Mouse (Mus musculus) stomach, postnatal 0 days (tissue): ENCODE results near the gene Fam53b. TPM values are rescaled to one million over a fixed set of nuclear protein-coding genes. Genes with fewer than 3 reads are reported as not detected.

ENCODE experiments used
- ATAC-seq: fragments of 200-750 bp; cut with Nextera tagmentation; 2 replicates; pipeline ENCODE4 v1.8.0; 2017; ENCODE audit not compliant: low FRiP score, low TSS enrichment
- DNase-seq: peaks from one replicate; pipeline ENCODE4 v3.0.0-alpha.2; 2016; ENCODE audit warnings: low spot score
- H3K27ac ChIP-seq: fragments of 300-500 bp; sonication (generic); replicated peaks from 2 replicates; pipeline ENCODE4 v1.5.1; 2014; ENCODE audit warnings: mild to moderate bottlenecking, control low read depth
- H3K27me3 ChIP-seq: fragments of 300-500 bp; sonication (generic); 2 replicates; pipeline ENCODE4 v1.6.1; 2014; ENCODE audit warnings: low read length; ENCODE audit not compliant: control insufficient read depth, insufficient read depth
- H3K36me3 ChIP-seq: fragments of 300-500 bp; sonication (generic); 2 replicates; pipeline ENCODE4 v1.6.1; 2014; ENCODE audit warnings: low read length, mixed read lengths; ENCODE audit not compliant: control insufficient read depth, insufficient read depth
- H3K4me1 ChIP-seq: fragments of 300-500 bp; sonication (generic); replicated peaks from 2 replicates; pipeline ENCODE4 v1.6.1; 2014; ENCODE audit warnings: antibody characterized with exemption; ENCODE audit not compliant: control insufficient read depth, insufficient read depth
- H3K4me2 ChIP-seq: fragments of 300-500 bp; sonication (generic); replicated peaks from 2 replicates; pipeline ENCODE4 v1.6.1; 2014; ENCODE audit warnings: low read depth, mild to moderate bottlenecking, control low read depth, moderate library complexity
- H3K4me3 ChIP-seq: fragments of 300-500 bp; sonication (generic); 2 replicates; pipeline ENCODE4 v1.5.1; 2014; ENCODE audit warnings: low read depth, low read length, control low read depth
- H3K9ac ChIP-seq: fragments of 300-500 bp; sonication (generic); 2 replicates; pipeline ENCODE4 v1.6.1; 2014; ENCODE audit warnings: mild to moderate bottlenecking, low read length, control low read depth, mixed read lengths
- H3K9me3 ChIP-seq: fragments of 300-500 bp; sonication (generic); 2 replicates; pipeline ENCODE4 v1.6.1; 2016; ENCODE audit warnings: low read length; ENCODE audit not compliant: control insufficient read depth
- CTCF ChIP-seq: IDR thresholded peaks from 2 replicates; pipeline ENCODE4 v1.5.1; 2016; ENCODE audit warnings: antibody characterized with exemption, low read depth, mild to moderate bottlenecking, moderate library complexity
- EP300 ChIP-seq: optimal IDR thresholded peaks from 2 replicates; pipeline ENCODE3; 2016; ENCODE audit warnings: antibody characterized with exemption
- WGBS: fragments of 180-500 bp; shearing (Covaris S2); extraction: QIAGEN DNeasy Blood & Tissue Kit; methylation state at CpG from one replicate; pipeline ENCODE4 v1.1.7; 2014; 5-methylcytosine and 5-hydroxymethylcytosine counted together
- polyA plus RNA-seq: library from polyadenylated mRNA; unstranded; fragments of >200 nt; fragmentation: Nextera tagmentation; extraction: Ambion mirVana; gene quantifications from 2 replicates; pipeline ENCODE4 v1.2.1, GENCODE M21; 2015

The Fam53b gene
- polyA plus RNA-seq, 1 experiment from 2014 or later = 8.5 TPM

DNA sequence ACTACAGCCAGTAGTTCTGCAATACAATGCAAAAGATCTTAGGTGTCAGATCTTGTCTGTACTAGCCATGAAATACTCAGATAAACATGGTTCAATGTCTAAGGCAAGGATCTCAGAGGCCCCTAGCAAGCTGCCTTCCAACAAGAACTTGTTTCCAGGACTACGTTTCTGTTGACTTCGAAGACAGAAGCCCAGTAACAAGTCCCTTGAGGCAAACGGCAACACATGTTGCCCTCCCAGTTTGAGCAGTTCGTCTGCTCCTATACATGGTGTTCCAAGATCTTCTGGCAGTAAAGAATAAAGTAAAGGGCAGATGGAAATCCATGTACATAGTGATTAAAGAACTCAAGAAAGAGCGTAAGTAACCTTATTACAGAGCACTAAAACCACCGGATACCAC lies 39.7 kb upstream of the Fam53b start:
- 0 out of 2 replicates have a peak, but pooled peaks cover 4% of the 10 kb centered on the region for H3K36me3 ChIP-seq
- H3K4me1 ChIP-seq = no peaks in the 10 kb centered on the region; the same call in 1 of the 2 replicates
- ATAC-seq (no peak), DNase-seq (no peak)
- 71% methylated on average over 6 of the region's 6 CpGs for WGBS
- no peaks in the 10 kb centered on the region for H3K9me3 ChIP-seq
- no peak overlapping the region for H3K27ac ChIP-seq
- no peak overlapping the region; the same call in 1 of the 2 replicates for H3K9ac ChIP-seq
- H3K27me3 ChIP-seq = no peaks in the 10 kb centered on the region
- TF ChIP-seq CTCF (no peak), EP300 (no peak)
- no peak overlapping the region for H3K4me3 ChIP-seq
- H3K4me2 ChIP-seq = no peak overlapping the region

DNA sequence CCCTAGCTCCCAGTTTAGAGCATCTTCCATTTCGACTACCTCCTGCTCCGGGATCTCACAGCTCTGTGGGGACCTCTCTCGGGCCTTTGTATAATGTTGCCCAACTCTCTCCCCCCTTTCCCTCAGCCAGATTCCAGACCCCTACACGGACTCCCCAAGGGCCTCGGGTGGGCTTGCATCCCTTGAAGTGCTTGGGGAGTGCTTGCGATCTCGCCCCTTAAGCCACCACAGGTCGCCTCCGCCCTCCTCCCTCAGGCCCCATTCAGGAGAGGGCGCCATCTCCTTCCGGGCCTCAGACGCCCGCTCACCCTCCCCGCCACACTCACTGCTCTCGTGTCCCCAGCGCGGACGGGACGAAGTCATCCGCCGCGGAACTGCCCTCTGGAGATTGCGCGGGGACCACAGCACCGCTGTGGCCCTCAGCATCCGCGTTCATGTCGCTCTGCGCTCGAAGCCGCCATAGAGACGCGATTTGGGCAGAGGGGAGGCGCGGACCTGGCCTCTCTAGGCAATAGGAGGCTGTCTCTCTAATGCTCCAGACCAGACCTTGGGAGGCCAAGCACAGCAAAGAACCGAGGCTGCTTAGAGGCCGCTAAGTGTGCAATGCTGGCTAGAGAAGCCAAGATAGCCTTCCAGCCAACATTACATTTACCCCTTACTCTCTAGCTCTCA lies 38.6 kb upstream of the Fam53b start, which contains the start of gene Eef1akmt2:
TSS of gene Eef1akmt2 (minus strand) at position 501 of the 672 bp plus-strand sequence.
- TF ChIP-seq CTCF (peak; percentile 58), EP300 (no peak)
- Histone ChIP-seq H3K27ac (peak within 1 kb of the TSS; percentile 97), H3K4me3 (peak within 1 kb of the TSS; percentile 84), H3K4me1 (no peaks in the 10 kb centered on the region; the same call in 1 of the 2 replicates), H3K9ac (peak within 1 kb of the TSS; percentile 95), H3K27me3 (no peaks in the 10 kb centered on the region), H3K9me3 (no peaks in the 10 kb centered on the region), H3K36me3 (0 out of 2 replicates have a peak, but pooled peaks cover 4% of the 10 kb centered on the region), H3K4me2 (peak within 1 kb of the TSS; percentile 53)
- ATAC-seq = peak; percentile 95
- peak; percentile 88 for DNase-seq
- under 1% methylated on average over 37 of the region's 37 CpGs for WGBS

- ATAC-seq (no peak), DNase-seq (no peak)
- H3K4me3 ChIP-seq = no peak overlapping the region
- H3K4me2 ChIP-seq = no peak overlapping the region
- TF ChIP-seq CTCF (no peak), EP300 (no peak)
- H3K4me1 ChIP-seq = no peaks in the 10 kb centered on the region
- WGBS = 94% methylated on average over 3 of the region's 3 CpGs
- no peaks in the 10 kb centered on the region for H3K27me3 ChIP-seq
- H3K36me3 ChIP-seq = no peaks in the 10 kb centered on the region; the same call in 1 of the 2 replicates
- H3K27ac ChIP-seq = no peak overlapping the region
- no peak overlapping the region for H3K9ac ChIP-seq
- no peaks in the 10 kb centered on the region for H3K9me3 ChIP-seq
Measured at GRCm38 (mm10) chr7:132843152-132843551, 29.5 kb upstream of the Fam53b start.

DNA sequence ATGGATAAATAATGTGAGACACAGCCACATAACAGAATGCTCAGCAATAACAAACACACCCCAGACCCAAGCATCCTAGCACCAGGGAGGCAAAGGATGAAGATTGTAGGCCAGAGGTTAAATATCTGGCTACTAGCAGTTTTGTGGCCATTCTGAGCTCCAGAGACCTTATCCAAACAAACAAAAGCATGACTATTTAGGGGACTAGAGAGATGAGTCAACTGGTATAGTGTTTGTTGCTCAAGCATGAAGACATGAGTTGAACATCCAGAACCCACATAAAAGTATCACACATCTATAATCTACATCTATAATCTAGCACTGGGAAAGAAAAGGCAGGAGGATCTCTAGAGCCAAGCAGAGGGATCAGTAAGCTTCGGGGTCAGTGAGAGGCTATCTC lies 28.8 kb upstream of the Fam53b start:
- ATAC-seq (no peak), DNase-seq (no peak)
- TF ChIP-seq EP300 (no peak), CTCF (no peak)
- Histone ChIP-seq H3K4me2 (no peak overlapping the region), H3K4me1 (no peaks in the 10 kb centered on the region), H3K9ac (no peak overlapping the region), H3K27ac (no peak overlapping the region), H3K36me3 (no peaks in the 10 kb centered on the region; the same call in 1 of the 2 replicates), H3K9me3 (no peaks in the 10 kb centered on the region), H3K4me3 (no peak overlapping the region), H3K27me3 (no peaks in the 10 kb centered on the region)
- WGBS = 93% methylated on average over 1 of the region's 1 CpGs

GRCm38 (mm10) chr7:132841287-132841686 lies 27.6 kb upstream of the Fam53b start:
- no peaks in the 10 kb centered on the region; the same call in 1 of the 2 replicates for H3K36me3 ChIP-seq
- 85% methylated on average over 5 of the region's 5 CpGs for WGBS
- H3K27ac ChIP-seq = no peak overlapping the region
- H3K4me1 ChIP-seq = no peaks in the 10 kb centered on the region
- H3K9me3 ChIP-seq = no peaks in the 10 kb centered on the region
- no peak overlapping the region for H3K9ac ChIP-seq
- ATAC-seq (no peak), DNase-seq (no peak)
- H3K4me3 ChIP-seq = no peak overlapping the region
- no peaks in the 10 kb centered on the region for H3K27me3 ChIP-seq
- H3K4me2 ChIP-seq = no peak overlapping the region
- no peak for TF ChIP-seq EP300
- TF ChIP-seq CTCF = no peak

GRCm38 (mm10) chr7:132830955-132831354 lies 17.3 kb upstream of the Fam53b start:
- TF ChIP-seq EP300 (no peak), CTCF (no peak)
- Histone ChIP-seq H3K27ac (no peak overlapping the region), H3K9me3 (no peaks in the 10 kb centered on the region), H3K4me2 (no peak overlapping the region), H3K9ac (no peak overlapping the region), H3K27me3 (no peaks in the 10 kb centered on the region), H3K36me3 (peaks cover 4% of the 10 kb centered on the region; the same call in 1 of the 2 replicates), H3K4me1 (no peaks in the 10 kb centered on the region), H3K4me3 (no peak overlapping the region)
- WGBS = 64% methylated on average over 4 of the region's 4 CpGs
- DNase-seq (no peak), ATAC-seq (no peak)
